Mouse (Mus musculus): ENCODE results near the gene Map3k14.

Map3k14 gene

DNA sequence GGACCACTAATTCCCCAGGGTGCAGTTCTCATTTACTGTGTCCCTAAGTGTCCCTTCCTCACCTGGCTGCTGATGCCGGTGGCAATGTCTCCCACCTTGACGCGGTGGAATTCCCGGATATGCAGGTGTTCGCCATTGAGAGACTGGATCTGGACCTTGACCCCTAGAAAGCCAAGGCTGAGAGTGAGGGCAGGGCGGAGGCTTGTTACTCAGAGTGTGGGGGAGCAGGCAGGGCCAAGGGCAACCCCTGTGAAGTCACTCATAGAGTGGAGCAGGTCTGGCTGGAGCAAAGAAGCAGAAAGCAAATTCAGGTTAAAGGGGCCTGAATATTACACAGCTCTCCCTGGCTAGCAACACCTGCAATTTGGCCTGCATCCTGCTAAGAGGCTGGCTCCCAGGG, 45.8 kb downstream of the Map3k14 start:
- in situ Hi-C loops (cut with MboI; ENCODE audit: unreplicated experiment in 2 of 2): no loop called here

- in situ Hi-C loops (cut with MboI; ENCODE audit: unreplicated experiment in 2 of 2): no loop called here
Observed at GRCm38 (mm10) chr11:103219995-103220394, 47.3 kb downstream of the Map3k14 start.

- in situ Hi-C loops (cut with MboI; ENCODE audit: unreplicated experiment in 2 of 2): no loop called here
Observed at GRCm38 (mm10) chr11:103219259-103219658, 48.0 kb downstream of the Map3k14 start.

GRCm38 (mm10) chr11:103218517-103218901, 48.8 kb downstream of the Map3k14 start:
- in situ Hi-C loops (cut with MboI; ENCODE audit: unreplicated experiment in 2 of 2): no loop called here

DNA sequence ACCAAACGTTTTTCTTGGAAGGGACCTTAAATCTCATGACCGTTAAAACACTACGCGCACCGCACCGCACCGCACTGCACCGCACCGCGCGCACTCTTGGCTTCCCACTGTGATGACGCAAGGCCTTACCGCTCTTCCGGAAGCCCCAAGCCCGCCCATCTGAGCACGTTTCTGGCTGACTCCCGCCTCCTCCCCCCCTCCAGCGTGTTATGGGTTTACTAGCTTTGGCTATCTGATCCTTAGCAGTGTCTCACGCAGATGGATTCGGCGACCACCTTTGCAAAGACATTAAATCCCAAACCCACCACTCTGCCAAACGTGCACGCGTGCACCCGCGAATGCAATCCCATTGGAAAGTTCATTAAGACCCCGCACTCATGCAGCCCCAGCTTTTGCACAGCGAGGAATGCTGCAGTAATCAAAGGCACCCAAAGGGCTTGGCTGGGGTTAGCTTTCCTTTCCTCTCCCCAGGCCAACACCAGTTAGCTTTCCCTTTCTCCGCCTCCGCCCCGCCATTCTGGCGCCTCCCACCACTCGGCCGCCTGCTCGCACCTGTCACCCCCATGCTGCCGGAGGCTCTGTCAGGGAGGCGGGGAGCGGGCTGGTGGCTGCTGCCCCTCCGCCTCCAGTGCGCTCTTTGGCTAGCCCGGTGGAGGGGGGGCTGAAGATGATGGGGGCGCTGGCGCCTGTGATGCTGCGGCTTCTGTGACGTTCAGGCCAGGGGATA, 49.3 kb downstream of the Map3k14 start, which contains the start of gene Spata32:
Gene Spata32 (minus strand): TSS at position 643 of the 727 bp plus-strand sequence.
- in situ Hi-C loops (cut with MboI; ENCODE audit: unreplicated experiment in 2 of 2): no loop called here

- in situ Hi-C loops (cut with MboI; ENCODE audit: unreplicated experiment in 2 of 2): no loop called here
Observed at GRCm38 (mm10) chr11:103215355-103215754, 51.9 kb downstream of the Map3k14 start.

- in situ Hi-C loops (cut with MboI; ENCODE audit: unreplicated experiment in 2 of 2): no loop called here
Observed at GRCm38 (mm10) chr11:103213712-103214111, 53.6 kb downstream of the Map3k14 start.

GRCm38 (mm10) chr11:103210291-103210690, 57.0 kb downstream of the Map3k14 start:
- in situ Hi-C loops (cut with MboI; ENCODE audit: unreplicated experiment in 2 of 2): no loop called here

- in situ Hi-C loops (cut with MboI; ENCODE audit: unreplicated experiment in 2 of 2): no loop called here
Observed at GRCm38 (mm10) chr11:103208458-103208857, 58.8 kb downstream of the Map3k14 start, which contains the start of gene 1700023F06Rik. Gene 1700023F06Rik, minus strand, starts transcription at chr11:103208558.

DNA sequence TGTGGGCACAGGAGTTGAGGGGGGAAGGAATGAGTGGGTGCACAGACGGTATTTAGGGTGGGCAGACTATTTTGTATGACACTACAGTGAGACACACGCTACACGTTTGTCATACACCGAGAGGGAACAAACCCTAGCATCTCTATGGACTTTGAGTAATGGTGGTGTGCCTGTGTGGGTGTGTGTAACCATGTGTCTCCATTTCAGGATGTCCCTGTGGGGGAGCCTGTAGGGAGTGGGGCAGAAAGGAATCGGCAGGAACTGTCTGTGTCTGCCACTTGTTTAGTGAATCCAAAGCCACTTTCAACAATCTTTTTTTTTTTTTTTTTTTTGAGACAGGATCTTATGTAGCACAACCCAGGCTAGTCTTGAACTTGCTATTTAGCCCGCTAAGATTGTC, 61.1 kb downstream of the Map3k14 start:
- in situ Hi-C loops (cut with MboI; ENCODE audit: unreplicated experiment in 2 of 2): no loop called here

DNA sequence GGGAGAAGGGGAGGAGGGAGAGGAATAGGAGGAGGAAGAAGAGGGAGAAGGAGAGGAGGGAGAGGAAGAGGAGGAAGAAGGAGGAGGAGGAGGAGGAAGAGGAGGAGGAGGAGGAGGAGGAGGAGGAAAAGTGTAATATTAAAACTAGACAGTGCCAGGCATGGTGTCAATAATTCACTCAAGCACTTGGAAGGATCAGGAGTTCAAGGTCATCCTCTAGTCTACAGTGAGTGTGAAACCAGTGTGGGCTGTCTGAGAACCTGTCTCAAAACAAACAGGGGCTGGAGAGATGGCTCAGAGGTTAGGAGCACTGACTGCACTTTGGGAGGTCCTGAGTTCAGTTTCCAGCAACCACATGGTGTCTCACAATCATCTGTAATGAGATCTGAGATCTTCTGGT, 64.9 kb downstream of the Map3k14 start:
- in situ Hi-C loops (cut with MboI; ENCODE audit: unreplicated experiment in 2 of 2): no loop called here

DNA sequence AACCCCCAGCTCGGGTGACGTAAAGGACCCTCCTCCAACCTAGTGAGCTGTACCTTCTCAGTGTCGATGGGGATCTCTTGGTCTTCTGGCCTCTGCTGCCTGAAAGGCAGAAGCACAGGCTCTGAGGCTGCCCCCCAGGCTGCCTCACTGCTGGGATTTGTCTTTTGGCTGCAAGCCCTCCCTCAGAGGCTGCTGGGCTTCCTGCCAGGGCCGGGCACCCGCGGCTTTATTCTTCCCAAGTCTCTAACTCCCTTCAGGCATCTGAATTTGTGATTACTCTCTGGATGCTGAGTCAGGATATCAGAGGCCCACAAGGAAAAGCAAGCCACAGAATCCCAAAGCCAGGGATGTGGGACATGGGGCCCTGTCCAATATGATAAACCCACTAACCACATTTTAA, 65.6 kb downstream of the Map3k14 start:
- in situ Hi-C loops (cut with MboI; ENCODE audit: unreplicated experiment in 2 of 2): no loop called here

GRCm38 (mm10) chr11:103198911-103199803, 68.1 kb downstream of the Map3k14 start:
- in situ Hi-C loops (cut with MboI; ENCODE audit: unreplicated experiment in 2 of 2): no loop called here

GRCm38 (mm10) chr11:103198339-103198738, 68.9 kb downstream of the Map3k14 start:
- in situ Hi-C loops (cut with MboI; ENCODE audit: unreplicated experiment in 2 of 2): no loop called here

- in situ Hi-C loops (cut with MboI; ENCODE audit: unreplicated experiment in 2 of 2): no loop called here
Observed at GRCm38 (mm10) chr11:103197340-103197739, 69.9 kb downstream of the Map3k14 start.

DNA sequence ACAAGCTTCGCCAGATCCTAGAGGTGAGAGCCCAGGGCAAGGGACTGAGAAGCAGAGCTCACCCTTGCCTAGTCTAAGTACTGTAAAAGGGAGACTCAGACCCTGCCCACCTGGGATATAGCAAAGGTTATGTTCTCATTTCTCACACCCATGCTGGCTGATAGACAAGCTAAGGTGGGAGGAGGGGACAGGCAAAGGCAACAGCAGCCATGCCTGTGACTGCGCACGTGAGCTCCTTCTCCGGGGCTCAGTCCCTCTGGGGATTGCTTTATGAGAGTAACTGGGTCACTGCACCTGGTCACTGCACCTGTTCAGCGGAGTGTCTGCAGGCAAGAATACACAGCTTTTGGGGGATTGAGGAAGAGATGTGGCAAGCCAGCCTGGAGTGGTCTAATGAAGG, 71.6 kb downstream of the Map3k14 start:
- in situ Hi-C loops (cut with MboI; ENCODE audit: unreplicated experiment in 2 of 2): no loop called here

DNA sequence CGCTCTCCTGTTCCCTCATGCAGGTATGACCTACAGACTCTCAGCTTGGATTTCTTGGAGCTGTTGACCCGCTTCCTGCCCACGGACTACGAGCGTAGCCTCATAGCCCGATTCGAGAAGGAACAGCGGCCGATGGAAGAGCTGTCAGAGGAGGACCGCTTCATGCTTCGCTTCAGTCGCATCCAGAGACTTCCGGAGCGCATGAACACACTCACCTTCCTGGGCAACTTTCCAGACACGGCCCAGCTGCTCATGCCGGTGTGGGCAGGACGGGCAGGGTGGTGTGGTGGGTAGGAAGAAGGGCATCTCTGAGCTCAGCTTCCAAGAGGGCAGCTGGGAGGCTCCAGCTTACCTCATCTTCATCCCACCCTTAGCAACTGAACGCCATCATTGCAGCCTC, 72.0 kb downstream of the Map3k14 start:
- in situ Hi-C loops (cut with MboI; ENCODE audit: unreplicated experiment in 2 of 2): no loop called here

GRCm38 (mm10) chr11:103193825-103194168, 73.5 kb downstream of the Map3k14 start:
- in situ Hi-C loops (cut with MboI; ENCODE audit: unreplicated experiment in 2 of 2): no loop called here

GRCm38 (mm10) chr11:103192956-103193824, 74.1 kb downstream of the Map3k14 start:
- in situ Hi-C loops (cut with MboI; ENCODE audit: unreplicated experiment in 2 of 2): no loop called here

GRCm38 (mm10) chr11:103192230-103192955, 74.9 kb downstream of the Map3k14 start:
- in situ Hi-C loops (cut with MboI; ENCODE audit: unreplicated experiment in 2 of 2): no loop called here
